Mouse (Mus musculus) gastrocnemius, adult 2 months (tissue): Measurements from ENCODE around the gene Tent4a. TPM values are rescaled to one million over a fixed set of nuclear protein-coding genes. Genes with fewer than 3 reads are reported as not detected.
"Not testable (repeated sequence)": the region's sequence is repeated elsewhere in the genome, so short reads cannot be mapped to it uniquely, and the experiment has no call there.

Experiments
- DNase-seq: peaks from one replicate; pipeline ENCODE4 v3.0.0; 2022
- H3K27ac ChIP-seq: fragments of 200-600 bp; 2 replicates; pipeline ENCODE4 v1.8.1; 2022; ENCODE audit warnings: mild to moderate bottlenecking
- H3K4me3 ChIP-seq: fragments of 200-600 bp; 2 replicates; pipeline ENCODE4 v1.8.1; 2022; ENCODE audit warnings: mild to moderate bottlenecking, moderate library complexity
- CTCF ChIP-seq: fragments of 200-600 bp; IDR thresholded peaks from 2 replicates; pipeline ENCODE4 v1.8.1; 2022; ENCODE audit warnings: antibody characterized with exemption, mild to moderate bottlenecking, moderate library complexity
- intact Hi-C: fragments of 180-260 bp; cut with DNase I; formaldehyde crosslinking; loops from one replicate; pipeline ENCODE4 v1.15.1; 2025
- long read RNA-seq, 2 experiments: library from polyadenylated mRNA; stranded (forward); transcript quantifications; one replicate each; pipeline ENCODE4 v2.0.0; 2021
- total RNA-seq, 2 experiments: library from RNA; stranded (reverse); gene quantifications; 2 replicates each; pipeline ENCODE4 v1.2.3; 2021

Tent4a gene
- 1 to 10 TPM; 5.2 to 7.8 TPM for total RNA-seq
- long read RNA-seq, experiment 1, full-length matches to known transcripts = 4 of 16 reads
- long read RNA-seq, experiment 1, partial matches to known transcripts = 0 of 16 reads
- long read RNA-seq, experiment 1, other reads (novel, unspliced or antisense) = 12 of 16 reads
- long read RNA-seq, experiment 2, full-length matches to known transcripts = 4 of 18 reads
- long read RNA-seq, experiment 2, partial matches to known transcripts = 0 of 18 reads
- long read RNA-seq, experiment 2, other reads (novel, unspliced or antisense) = 14 of 18 reads

- no peak for TF ChIP-seq CTCF
- intact Hi-C loops = no loop called here
- peak within 1 kb of the TSS; percentile 93 for H3K4me3 ChIP-seq
- H3K27ac ChIP-seq = peak within 1 kb of the TSS; percentile 99
- DNase-seq = no peak
Observed at GRCm38 (mm10) chr13:69534334-69534653, at the start of gene Tent4a. TSS of gene Tent4a (minus strand) at chr13:69534617.

- intact Hi-C loops = no loop called here
- DNase-seq = no peak
- H3K4me3 ChIP-seq = no peak overlapping the region
- no peak overlapping the region for H3K27ac ChIP-seq
- TF ChIP-seq CTCF = no peak
Observed at GRCm38 (mm10) chr13:69583591-69583990, 49.2 kb upstream of the Tent4a start.

- DNase-seq = no peak
- H3K27ac ChIP-seq = no peak overlapping the region
- intact Hi-C loops = no loop called here
- no peak overlapping the region for H3K4me3 ChIP-seq
- TF ChIP-seq CTCF = no peak
Observed at GRCm38 (mm10) chr13:69582411-69582810, 48.0 kb upstream of the Tent4a start.

- Histone ChIP-seq H3K27ac (no peak overlapping the region), H3K4me3 (no peak overlapping the region)
- DNase-seq = no peak
- intact Hi-C loops = no loop called here
- no peak for TF ChIP-seq CTCF
Observed at GRCm38 (mm10) chr13:69577181-69577834, 42.9 kb upstream of the Tent4a start.

- intact Hi-C loops = no loop called here
- no peak for DNase-seq
- H3K27ac ChIP-seq = no peak overlapping the region
Observed at GRCm38 (mm10) chr13:69576676-69577075, 42.3 kb upstream of the Tent4a start.

GRCm38 (mm10) chr13:69572594-69572993, 38.2 kb upstream of the Tent4a start:
- no peak for TF ChIP-seq CTCF
- intact Hi-C loops = no loop called here
- H3K4me3 ChIP-seq = no peak overlapping the region
- H3K27ac ChIP-seq = no peak overlapping the region
- no peak for DNase-seq

More at GRCm38 (mm10) chr13:69576676-69577075, 42.3 kb upstream of the Tent4a start:
- TF ChIP-seq CTCF = no peak
- H3K4me3 ChIP-seq = peak overlapping the region; percentile 37

- Histone ChIP-seq H3K4me3 (no peak overlapping the region), H3K27ac (no peak overlapping the region)
- peak; percentile 31 for DNase-seq
- TF ChIP-seq CTCF = no peak
- intact Hi-C loops = no loop called here
Observed at GRCm38 (mm10) chr13:69569201-69569600, 34.8 kb upstream of the Tent4a start.

GRCm38 (mm10) chr13:69565401-69565800, 31.0 kb upstream of the Tent4a start:
- H3K4me3 ChIP-seq, H3K27ac ChIP-seq, DNase-seq, intact Hi-C loops: not testable (repeated sequence)

- TF ChIP-seq CTCF = no peak
- H3K4me3 ChIP-seq = no peak overlapping the region
- intact Hi-C loops = no loop called here
- H3K27ac ChIP-seq = no peak overlapping the region
- DNase-seq = no peak
Observed at GRCm38 (mm10) chr13:69564573-69564972, 30.2 kb upstream of the Tent4a start.

- intact Hi-C loops = no loop called here
- Histone ChIP-seq H3K27ac (no peak overlapping the region), H3K4me3 (no peak overlapping the region)
- no peak for DNase-seq
- no peak for TF ChIP-seq CTCF
Observed at GRCm38 (mm10) chr13:69563905-69564304, 29.5 kb upstream of the Tent4a start.

GRCm38 (mm10) chr13:69562654-69563574, 28.5 kb upstream of the Tent4a start:
- no peak overlapping the region for H3K4me3 ChIP-seq
- no peak for DNase-seq
- no peak overlapping the region for H3K27ac ChIP-seq
- no peak for TF ChIP-seq CTCF
- intact Hi-C loops = no loop called here

GRCm38 (mm10) chr13:69562004-69562403, 27.6 kb upstream of the Tent4a start:
- DNase-seq = no peak
- intact Hi-C loops = no loop called here
- no peak for TF ChIP-seq CTCF
- H3K27ac ChIP-seq = no peak overlapping the region
- H3K4me3 ChIP-seq = no peak overlapping the region

- intact Hi-C loops = no loop called here
Observed at GRCm38 (mm10) chr13:69559291-69559961, 25.0 kb upstream of the Tent4a start.

More at GRCm38 (mm10) chr13:69559291-69559961, 25.0 kb upstream of the Tent4a start:
- peak; percentile 41 for DNase-seq
- Histone ChIP-seq H3K27ac (no peak overlapping the region), H3K4me3 (no peak overlapping the region)
- no peak for TF ChIP-seq CTCF
